In genomic region chr7:78493591-78493990, GRCm38 (mm10) we compare ENCODE assay signal across 17 mouse cellular contexts.
"Had no signal": no experiment of that assay in that cellular context is flagged by ENCODE, and none has a peak within 500 bp of the region (broad histone marks: within the 10 kb centered on the region; RNA-seq: fewer than 3 reads in every experiment).

No protein-coding gene starts in this region.

- H3K9me3 ChIP-seq: kidney, embryonic 15.5 days; limb, embryonic 10.5 days; liver, embryonic 15.5 days; midbrain, embryonic 12.5 days; neural tube, embryonic 13.5 days; stomach, embryonic 15.5 days had no signal

- H3K4me1 ChIP-seq: liver, embryonic 15.5 days; midbrain, embryonic 12.5 days; neural tube, embryonic 13.5 days; stomach, embryonic 15.5 days had no signal

- H3K9ac ChIP-seq: kidney, embryonic 15.5 days; liver, embryonic 15.5 days; midbrain, embryonic 12.5 days; neural tube, embryonic 13.5 days; stomach, embryonic 15.5 days had no signal

- H3K27me3 ChIP-seq: kidney, embryonic 15.5 days; liver, embryonic 15.5 days; midbrain, embryonic 12.5 days; neural tube, embryonic 13.5 days; stomach, embryonic 15.5 days had no signal

- H3K4me2 ChIP-seq: kidney, embryonic 15.5 days; liver, embryonic 11.5 days; liver, embryonic 15.5 days; midbrain, embryonic 12.5 days; neural tube, embryonic 13.5 days; stomach, embryonic 15.5 days had no signal

- H3K36me3 ChIP-seq: kidney, embryonic 15.5 days; limb, embryonic 10.5 days; liver, embryonic 15.5 days; midbrain, embryonic 12.5 days; stomach, embryonic 15.5 days had no signal

- H3K27ac ChIP-seq: kidney, embryonic 15.5 days; left cerebral cortex, adult 2 months; limb, embryonic 10.5 days; liver, embryonic 15.5 days; midbrain, embryonic 12.5 days; neural tube, embryonic 13.5 days; stomach, embryonic 15.5 days had no signal

- DNase-seq: kidney, adult 2 months; kidney, postnatal 14 days; lung, adult 2 months; lung, postnatal 36 days; right cerebral cortex, postnatal 14 days; thymus, adult 2 months; thymus, postnatal 25 days had no signal

- H3K4me3 ChIP-seq: kidney, embryonic 15.5 days; left cerebral cortex, adult 2 months; limb, embryonic 10.5 days; liver, embryonic 15.5 days; midbrain, embryonic 12.5 days; neural tube, embryonic 13.5 days; stomach, embryonic 15.5 days had no signal

- ATAC-seq: intestine, embryonic 16.5 days; lung, postnatal 0 days had no signal
